Mouse (Mus musculus) lung, postnatal 0 days (tissue): ENCODE data around the gene Gli2.

ENCODE experiments used
- CTCF ChIP-seq: IDR thresholded peaks from 2 replicates; pipeline ENCODE4 v1.5.1; 2016; ENCODE audit warnings: antibody characterized with exemption, mild to moderate bottlenecking
- EP300 ChIP-seq: IDR thresholded peaks from 2 replicates; pipeline ENCODE4 v1.6.1; 2016; ENCODE audit warnings: antibody characterized with exemption, mild to moderate bottlenecking, control low read depth

DNA sequence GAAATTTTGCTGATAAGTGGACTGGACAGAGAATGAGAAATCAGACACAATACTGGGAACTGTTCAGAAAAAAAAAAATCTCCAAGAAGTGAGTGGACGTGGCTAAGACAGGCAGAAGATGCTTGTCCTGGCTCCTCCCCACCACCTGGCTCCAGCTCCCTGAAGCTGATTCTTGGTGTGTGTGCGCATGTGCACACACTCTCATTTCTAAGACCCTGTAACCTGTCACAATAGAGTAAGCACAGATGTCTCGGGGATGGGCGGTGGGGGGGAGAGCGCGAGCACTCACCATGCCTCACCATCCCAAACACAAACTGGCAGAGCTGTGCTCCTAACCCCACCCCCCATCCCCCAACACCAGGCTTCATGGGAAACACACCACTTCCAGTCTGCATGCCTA lies 140.5 kb downstream of the Gli2 start:
- TF ChIP-seq CTCF (no peak), EP300 (no peak)
